Mouse (Mus musculus): ENCODE measurements at regions not wholly inside any gene's neighbourhood (a gene's known extent, or its start where the extent isn't known, plus 50 kb on each side); places are given as distances from the start of the nearest gene placed in this dataset.
A peak's percentile ranks its signal among the peaks of the same experiment; 100 is the strongest.

DNA sequence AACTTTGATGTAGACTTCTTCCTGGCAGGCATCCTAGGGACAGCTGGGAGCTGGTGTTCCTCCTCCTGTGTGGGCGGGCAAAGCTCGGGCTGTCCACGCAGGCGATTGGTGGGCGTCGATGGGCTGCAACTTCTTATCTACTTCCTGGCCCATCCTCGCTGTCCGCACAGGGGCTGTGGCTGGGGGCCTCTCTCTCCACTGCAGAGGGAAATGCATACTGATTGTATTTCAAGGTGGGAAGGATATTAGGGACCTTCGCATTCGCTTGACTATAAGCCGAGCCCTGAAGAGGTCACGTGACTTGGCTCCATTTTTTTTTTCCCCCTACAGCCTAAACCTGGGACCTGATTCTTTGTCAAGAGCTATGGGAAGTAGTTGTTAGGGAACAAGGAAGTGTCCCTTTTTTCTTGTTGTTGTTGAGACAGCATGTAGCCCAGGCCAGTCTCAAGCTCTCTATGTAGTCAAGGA, 164.4 kb upstream of the Ubr2 start:
- peak; percentile 91 for DNase-seq

DNA sequence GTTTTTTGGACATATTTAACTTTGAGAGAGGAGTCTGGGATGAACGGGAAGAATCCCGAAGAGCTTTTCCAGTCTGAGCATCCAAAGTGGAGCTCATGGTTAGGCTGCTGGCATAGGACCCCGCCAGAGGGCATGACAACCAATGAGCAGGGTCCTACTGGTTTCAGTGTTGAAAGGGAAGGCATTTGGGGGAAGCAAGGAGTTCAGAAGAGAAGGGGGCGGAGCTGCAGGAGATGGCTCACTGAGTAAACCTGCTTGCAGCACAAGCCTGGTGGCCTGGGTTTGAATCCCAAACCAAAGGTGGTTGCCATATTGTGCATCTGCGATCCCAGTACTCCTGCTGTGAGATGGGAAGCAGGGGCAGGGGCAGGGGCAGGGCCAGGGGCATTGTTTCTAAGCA, 161.4 kb upstream of the Ubr2 start:
- DNase-seq, result no peak

DNA sequence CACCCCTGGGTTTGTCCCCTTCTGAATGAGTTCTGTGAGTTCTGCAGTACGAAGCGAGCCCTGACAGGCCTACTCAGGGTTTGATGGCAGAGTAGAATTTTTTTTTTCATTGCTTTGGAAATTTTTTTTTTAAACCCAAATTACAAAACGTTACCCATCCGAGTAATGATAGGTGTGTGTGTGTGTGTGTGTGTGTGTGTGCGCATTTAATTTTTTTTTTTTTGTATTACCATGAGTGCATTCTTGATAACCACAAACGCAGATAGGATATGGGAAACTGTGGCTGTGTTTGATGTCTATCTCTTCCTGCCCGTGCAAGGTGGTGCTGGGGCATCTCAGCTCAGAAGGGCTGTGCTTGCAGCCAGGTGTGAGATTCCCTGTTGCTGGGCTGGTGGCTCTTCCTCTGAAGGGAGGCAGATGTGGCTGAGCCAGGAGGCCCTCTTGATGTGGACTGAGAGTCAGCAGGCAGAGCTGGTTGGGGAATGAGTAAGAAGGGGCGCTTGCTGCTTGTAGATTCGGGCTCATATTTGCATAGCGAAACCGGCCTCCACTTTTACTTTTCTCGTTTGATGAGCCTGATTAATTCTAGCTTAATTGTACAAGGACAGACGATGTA, 160.7 kb upstream of the Ubr2 start:
- DNase-seq, result no peak

DNA sequence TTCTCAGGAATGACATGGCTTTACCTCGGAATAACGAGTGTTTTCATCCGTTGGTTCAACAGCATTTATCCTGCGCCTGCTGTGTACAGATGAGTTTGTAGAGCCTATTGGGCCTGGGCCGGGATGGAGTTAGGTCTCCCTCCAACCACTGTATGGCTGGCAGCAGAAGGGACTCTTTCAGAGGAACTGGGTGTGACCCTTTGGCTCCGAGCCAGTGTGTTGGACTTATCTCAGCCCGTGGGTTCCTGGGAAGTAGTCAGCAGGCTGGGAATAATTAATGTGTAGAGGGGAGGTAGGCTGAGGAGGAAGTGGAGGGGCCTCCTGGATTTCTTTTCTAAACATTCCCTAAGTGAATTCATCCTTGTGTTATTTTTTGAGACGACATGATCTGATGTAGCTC, 157.7 kb upstream of the Ubr2 start:
- peak; percentile 76 for DNase-seq

DNA sequence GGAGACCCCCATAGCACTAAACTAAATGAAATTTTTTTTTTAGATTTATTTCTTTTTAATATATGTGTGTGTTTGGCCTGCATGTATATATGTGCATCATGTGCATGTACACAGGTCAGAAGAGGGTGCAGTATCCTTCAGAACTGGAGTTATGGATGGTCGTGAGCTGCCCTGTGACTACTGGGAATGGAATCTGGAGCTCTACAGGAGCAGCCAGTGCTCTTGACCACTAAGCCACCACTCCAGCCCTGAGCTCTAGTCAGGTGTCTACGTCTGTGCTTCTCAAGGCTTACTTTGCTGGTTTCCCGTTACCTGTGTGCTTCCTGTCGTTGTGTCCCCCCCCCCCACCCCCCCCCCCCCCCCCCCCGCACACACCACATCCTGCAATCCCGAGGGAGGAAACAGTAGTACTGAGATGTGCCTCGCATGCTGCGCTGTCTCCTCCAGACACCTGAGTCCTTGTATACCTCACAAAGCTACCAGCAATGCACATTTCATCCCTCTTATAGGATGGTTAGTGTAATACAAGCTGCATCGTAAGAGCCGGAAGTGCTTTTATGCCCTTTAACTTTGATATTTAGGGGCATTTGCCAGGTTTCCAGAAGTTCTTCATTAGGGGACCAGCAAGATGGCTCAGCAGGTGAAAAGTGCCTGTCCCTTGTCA, 153.5 kb upstream of the Ubr2 start:
- no peak for DNase-seq

DNA sequence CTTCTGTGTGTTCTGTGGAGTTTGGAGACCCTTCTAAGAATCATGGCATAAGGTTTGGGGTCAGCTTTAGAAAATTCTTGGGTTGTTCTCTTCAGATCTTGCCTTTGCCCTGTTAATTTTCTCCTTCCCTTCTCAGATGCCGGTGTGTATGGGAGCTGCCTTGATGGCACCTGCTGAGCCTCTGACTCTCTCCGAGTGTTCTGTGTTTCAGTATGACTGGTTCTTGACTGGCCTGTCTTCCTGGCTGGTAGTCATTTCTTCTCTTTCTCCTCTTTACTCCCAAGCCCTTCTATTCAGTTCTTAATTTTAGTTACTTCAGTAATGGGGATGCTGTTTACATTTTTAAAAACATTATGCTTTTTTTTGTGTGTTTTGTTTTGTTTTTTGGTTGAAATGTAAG, 152.1 kb upstream of the Ubr2 start:
- no peak for DNase-seq

DNA sequence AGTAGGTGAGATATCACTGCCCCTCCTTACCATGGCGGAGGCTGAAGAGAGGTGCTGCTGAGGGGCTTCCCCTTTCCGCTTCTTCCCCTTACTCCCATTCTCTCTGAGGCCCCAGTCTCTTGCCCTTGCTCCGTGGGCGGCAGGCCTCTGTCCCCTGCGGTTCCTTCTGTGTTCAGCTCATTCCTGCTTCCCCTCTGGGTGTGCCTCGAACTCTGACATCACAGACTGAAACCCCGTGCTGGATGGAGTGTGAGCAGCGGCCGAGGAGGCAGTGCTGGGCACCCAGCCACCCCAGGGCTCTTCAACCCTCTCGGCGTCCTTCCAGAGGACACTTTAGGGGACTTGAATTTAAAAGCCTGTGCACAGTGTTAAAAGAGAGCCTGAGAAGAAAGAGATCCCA, 145.9 kb upstream of the Ubr2 start:
- DNase-seq, result no peak

DNA sequence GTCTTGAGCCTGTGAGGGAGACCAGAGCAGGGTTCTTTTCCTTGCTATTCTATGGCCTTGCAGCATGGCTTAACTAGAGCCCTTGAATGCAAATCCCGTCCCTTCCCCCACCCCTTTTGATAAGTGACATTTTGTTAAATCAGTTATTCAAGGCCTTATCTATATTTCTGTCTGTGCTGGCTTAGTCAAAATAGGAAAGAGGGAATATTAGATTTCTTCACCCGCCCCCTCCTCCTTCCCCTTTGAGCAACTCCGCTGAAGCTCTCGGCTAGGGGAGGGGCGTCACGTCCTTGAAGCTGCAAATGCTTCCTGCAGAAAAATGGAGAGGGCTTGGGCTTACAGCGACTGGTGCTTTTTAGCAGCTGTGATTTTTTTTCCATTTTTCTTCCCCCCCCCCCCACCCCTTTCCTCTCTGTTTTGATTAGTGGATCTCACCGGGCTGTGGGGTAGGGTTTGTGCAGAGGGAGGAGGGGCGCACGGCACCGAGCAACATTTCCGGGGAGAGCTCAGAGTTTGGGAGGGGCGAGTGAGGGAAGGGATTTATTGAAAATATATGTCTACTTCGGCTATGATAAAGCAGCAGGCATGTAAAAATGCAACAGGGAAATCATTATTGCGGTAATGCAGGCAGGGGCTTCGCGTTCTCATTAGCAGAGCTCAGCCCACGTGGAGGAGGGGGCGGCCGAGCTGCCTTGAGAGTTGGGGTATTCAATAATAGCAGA, 141.4 kb upstream of the Ubr2 start:
- DNase-seq, result peak; percentile 44

DNA sequence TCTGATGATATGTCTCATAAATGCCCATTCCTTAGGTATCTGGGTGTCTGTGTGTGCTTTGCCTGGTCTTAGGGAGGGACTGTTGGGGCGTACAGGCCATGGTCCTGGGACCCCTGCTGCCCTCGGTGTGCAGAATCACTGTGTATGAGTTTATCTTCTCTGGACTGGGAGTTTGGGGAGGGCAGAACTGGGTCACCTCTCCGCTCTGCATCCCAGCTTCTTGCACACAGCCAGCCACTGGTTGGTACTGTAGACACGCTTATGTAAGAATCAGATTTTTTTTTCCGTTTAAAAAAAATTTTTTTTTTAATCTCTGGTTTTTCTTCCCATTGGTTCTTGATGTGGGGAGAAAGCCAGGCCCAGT, 140.8 kb upstream of the Ubr2 start:
- no peak for DNase-seq

DNA sequence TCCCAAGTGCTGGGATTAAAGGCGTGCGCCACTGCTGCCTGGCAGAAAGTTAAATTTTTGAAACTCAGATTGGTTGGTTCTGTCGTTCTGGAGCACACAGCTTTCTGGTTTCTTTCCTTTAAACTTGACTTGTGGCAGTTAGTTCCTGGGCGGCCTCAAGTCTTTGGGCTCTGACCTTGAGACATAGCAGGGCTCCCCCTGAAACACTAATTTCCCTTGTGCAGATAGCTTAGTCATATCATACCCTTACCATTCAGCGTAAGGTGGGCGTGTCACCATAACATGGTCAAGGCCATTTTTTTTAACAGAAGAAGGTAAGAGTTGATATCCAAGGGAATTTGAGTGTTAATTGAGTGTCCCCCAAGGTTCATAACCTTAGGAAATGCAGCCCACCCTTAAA, 140.3 kb upstream of the Ubr2 start:
- DNase-seq, result no peak

DNA sequence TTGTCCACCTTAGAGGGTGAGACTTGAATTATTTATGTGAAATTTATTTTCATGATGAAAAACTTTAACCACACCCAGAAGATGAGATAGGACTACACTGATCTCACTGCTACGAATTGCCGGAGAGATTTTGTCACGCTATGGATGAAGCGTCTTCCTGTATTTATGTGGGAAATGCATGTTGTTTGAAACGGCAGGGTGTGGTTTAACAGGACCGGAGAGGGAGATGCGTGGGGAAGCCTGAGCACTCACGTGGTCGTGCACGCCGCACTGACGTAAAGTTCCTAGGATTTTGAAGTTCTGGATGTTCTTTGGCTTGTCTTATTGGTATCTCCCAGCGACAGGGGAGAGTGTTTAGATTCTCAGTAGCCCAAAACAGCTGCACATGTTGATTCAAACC, 139.3 kb upstream of the Ubr2 start:
- DNase-seq, result no peak

DNA sequence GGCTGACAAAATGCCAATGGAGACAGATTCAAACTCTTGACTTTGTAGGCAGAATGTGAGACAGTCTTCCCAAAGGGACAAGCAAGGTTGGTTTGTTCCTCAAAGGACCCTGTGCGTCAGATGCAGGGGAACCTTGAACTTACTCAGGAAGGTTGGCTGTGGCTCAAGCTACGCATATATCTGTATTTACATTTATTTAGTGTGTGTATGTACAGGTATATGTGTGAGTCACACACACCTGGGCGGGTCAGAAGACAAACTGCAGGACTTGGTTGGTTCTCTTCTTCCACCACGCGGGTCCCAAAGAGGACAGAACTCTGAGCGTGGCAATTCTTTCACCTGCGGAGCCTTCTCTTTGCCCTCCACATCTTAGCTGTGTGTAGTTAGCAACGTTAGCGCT, 138.8 kb upstream of the Ubr2 start:
- no peak for DNase-seq

DNA sequence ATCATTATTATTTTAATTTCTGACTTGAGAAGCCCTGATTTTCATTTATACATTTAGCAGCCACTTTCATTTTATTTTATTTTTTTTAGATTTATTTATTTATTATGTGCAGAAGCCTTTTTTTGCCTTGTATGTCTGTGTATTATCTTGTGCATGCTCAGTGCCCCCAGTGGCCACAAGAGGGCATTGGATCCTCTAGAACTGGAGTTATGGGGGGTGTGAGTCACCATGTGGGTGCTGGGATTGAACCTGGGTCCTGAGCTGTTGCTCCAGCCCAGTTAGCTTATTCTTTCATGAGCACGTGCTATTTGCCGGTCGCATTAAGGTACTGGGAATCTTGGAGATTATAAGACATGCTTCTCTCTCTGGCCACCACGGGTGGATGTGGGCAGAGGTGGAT, 136.3 kb upstream of the Ubr2 start:
- DNase-seq, result no peak

DNA sequence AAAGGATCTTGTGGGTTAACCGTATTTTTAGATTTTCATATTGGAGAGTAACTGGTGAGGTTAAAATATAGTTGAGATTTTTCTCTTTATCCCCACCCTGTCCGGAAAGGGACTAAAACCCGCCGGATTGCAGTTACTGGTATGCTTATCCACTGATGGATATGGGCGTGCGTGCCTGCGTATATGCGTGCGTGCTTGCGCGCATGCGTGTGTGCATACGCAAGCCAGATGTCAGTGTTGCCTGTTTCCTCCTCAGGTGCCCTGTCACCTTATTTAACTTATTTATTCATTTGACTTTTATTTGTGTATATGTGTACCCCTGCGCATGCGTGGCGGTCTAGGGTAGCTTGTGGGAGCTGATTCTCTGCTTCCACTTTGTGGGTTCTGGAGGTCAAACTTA, 135.2 kb upstream of the Ubr2 start:
- no peak for DNase-seq

DNA sequence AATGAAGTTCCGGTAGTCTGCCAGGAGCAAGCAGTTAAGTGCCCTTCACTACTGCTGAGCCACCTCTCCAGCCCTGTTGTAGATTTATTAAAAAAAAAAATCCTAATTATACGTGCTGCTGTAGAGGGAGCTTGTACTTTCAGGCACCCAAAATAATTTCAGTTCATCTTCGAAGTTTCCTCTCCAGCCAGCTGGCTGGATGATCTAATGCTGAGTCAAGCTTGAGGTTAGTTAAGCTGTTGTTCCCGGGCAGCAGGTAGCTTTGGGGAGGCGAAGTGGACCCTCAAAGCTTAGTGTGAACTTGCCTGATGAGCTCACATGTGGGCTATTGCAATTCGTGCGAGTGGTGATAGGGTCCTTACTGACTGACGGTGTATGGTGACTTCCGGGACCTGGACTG, 134.6 kb upstream of the Ubr2 start:
- no peak for DNase-seq

DNA sequence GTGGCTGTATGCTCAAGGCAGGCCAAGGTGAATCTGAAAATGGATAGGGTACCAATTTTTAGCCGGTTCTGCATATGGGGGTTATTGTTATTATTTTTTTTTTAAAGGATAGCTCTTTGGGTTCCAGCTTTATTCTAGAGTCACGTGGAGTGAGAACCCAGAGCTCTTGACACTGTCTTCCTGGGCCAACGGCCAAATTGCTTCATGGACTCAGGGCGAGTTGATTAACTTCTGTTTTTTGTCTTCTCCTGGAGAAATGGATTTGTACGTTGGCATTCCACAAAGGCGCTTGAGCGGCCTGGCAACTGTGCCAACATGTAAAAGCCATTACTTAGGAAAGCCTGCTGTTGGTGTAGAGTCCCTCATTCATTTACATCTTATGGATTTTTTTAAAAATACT, 134.1 kb upstream of the Ubr2 start:
- peak; percentile 44 for DNase-seq

DNA sequence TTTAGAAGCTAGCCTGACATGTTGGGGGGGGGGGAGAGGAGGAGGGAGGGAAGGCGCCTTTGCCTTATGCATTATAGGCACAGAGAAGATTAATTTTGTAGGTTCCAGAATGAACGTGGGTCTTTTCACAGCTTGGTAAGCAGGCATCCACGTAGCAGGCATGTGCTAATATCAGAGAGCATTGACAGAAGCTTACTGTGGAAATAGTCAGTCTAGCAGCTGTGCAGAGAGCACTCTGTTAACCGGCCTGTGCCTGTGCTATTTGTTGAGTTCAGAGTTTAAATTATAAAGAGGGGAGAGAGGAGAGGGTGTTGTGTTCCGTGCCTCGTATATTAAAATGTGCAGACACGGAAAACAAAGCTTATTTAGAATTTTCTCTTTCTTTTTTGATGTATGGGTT, 133.5 kb upstream of the Ubr2 start:
- DNase-seq, result no peak

DNA sequence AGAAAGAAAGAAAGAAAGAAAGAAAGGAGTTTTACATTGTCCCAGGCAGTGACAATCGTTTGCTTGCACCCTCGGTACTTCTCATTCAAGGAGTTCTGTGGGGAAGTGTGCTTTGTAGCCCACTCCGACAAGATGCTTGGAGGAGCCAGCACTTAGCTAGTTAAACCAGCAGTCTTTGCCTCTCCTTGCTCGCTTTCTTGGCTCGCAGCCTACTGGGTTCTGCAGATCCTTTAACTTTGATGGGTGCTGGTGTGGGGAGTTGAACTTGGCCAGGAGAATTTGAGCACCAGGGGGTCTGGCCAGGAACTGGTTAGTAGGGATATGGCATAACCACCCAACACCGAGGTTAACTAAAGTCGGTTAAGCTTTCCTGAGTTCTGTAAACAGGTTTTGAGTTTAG, 132.5 kb upstream of the Ubr2 start:
- peak; percentile 28 for DNase-seq

DNA sequence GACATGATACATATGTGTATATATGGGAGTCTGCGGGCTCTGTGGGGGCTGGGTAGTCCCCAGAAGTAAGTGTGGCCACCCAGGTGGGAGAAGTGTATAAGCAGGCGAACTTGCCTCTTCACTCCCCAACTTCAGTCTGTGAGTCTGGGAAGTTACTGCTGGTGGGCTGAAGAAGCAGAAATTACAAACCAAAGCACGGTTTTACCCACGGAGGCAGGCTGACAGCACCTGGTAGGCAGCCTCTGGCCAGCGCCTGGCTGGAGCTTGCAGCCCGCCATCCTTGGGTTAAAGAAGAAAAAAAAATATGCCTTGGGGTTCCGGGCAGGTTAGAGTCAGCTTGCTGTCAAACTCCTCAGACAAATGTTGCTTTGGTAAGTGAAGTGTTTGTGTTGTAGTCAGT, 131.9 kb upstream of the Ubr2 start:
- no peak for DNase-seq

DNA sequence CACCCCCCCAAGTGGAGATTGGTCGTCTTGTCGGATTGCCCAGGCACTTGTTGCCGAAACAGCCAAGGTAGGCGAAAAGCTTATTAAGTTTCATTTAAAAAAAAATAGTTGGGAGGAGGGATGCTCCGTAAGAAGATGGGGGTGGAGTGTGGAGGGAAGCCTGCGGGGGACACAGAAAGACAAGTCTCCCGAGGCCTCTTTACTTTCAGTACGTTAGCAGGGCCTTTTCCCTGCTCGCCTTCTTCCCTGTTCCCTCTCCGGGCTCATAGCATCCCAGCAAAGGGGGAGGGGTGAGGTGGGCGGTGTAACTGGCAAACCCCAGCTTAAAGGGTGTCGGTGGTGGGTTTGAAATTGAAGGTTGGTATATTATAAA, 131.5 kb upstream of the Ubr2 start:
- DNase-seq, result no peak

DNA sequence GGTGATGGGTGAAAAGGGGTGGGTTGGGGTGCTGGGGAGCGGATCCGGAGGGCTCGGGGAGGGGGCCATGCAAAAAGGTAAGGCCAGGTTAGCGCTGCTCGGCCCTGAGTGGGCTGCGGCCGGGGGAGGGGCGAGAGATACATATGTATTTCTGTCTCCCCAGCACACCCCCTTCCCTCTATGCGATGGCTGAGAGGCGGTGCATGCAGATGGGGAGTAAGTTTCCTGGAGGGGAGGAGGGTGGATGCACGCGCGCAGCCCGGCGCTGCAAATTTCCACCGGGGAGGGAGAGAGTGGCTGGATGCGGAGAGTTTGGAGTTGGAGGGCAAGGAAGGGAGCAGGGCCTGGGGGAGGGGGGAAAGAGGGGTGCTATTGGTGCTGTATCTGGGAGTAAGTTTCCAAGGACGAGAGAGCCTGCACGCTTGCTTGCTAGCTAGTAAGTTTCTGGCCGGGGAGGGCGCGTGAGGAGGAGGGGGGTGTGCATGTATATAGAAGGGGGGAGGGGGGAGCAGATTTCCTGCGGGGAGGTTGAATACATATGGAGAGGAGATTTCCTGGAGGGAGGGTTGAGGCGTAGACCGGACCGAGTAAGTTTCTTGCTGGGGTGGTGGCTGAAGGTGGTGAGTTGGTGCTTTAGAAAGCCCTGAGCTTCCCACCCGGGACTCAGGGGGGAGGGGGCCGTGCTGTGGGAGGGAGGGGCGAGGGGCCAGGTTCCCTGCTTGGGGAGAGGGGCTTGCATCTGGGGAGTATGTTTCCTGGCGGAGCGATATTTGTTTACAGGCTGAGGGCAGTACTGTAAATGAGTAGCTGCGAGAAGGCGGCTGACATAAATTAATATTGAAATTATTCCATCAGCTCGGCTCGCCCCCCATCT, 130.8 kb upstream of the Ubr2 start:
- peak; percentile 74 for DNase-seq

DNA sequence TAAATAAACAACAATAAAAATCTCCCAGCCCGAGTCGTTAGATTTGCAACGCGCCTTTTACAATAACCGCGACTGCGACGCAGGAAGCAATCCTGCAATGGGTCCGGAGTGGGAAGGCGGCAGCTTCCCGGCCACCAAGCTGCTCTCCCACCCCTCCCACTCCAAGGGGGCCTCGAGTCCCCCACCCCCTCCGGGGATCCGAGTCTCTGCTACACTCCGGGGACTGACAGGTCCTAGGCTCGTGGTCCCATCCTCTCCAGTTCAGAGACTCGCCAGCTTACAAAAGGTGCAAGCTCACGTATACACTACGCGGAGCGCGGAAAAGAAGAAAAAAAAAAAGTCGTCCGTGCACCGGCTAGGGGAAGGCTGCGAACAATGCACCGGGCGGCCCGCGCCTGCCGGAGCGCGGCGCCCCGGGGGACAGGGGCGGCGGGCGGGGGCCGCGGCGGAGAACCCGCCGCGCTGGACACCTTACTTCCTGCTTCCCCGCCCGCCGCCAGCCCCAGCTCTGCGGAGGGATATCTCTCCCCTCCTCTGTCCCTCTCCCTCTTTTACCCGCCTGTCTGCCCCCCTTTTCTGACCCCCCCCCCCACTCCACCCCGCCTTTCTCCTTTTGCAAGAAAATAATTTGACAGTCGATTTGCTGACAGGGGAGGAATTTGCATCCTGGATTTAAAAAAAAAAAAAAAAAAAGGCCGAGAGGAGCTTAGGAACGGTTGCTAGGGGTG, 130.0 kb upstream of the Ubr2 start:
- DNase-seq, result peak; percentile 79

DNA sequence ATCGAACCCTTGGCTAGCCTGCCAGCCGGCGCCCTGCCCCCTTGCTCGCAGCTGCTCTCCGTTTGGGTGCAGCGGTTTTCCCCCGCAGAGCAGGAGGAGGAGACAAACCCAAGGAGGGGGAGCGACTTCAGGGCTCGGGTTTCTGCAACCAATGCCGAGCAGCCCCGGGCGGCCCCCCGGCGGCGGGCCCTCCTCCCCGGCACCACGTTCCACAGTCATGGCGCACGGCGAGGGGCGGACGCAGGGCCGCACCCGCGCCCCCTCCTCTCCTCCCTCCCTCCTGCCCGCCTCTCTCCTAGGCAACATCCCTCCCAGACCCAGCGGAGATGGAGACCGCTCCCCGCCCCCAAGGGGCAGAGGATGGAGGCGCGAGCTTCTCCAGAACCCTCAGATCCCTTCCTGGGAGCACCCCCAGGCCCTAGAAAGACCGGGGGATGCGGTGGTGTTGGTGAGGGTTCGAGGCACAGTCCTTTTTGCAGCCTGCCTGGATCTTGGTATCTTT, 129.4 kb upstream of the Ubr2 start:
- peak; percentile 95 for DNase-seq
